In genomic region chr9:66503879-66504411, GRCm38 (mm10) we compare ENCODE assay signal across 11 mouse cellular contexts. TPM values are rescaled to one million over a fixed set of nuclear protein-coding genes. Genes with fewer than 3 reads are reported as not detected.
DNase-seq lines count a peak whose midpoint lies in the region; ATAC-seq and TF ChIP-seq lines count a peak whose summit lies in the region.
"Had no signal": no experiment of that assay in that cellular context is flagged by ENCODE, and none has a peak within 500 bp of the region (broad histone marks: within the 10 kb centered on the region; RNA-seq: fewer than 3 reads in every experiment).

No protein-coding gene starts in this region.

- H3K4me2 ChIP-seq in heart, embryonic 13.5 days = no peak overlapping the region
- no peak overlapping the region for H3K4me2 ChIP-seq in forebrain, embryonic 15.5 days (replicated peaks)

- peaks cover 22% of the 10 kb centered on the region for H3K4me1 ChIP-seq in heart, embryonic 13.5 days
- peaks cover 46% of the 10 kb centered on the region for H3K4me1 ChIP-seq in E14TG2a.4 (replicated peaks; ENCODE audit: low read depth, low read length)
- H3K4me1 ChIP-seq in forebrain, embryonic 15.5 days = peaks cover 13% of the 10 kb centered on the region

- no peak for DNase-seq in heart, adult 8-10 months (ENCODE audit: low spot score)
- peak; percentile 61 to 77 for DNase-seq in spleen, postnatal 10 days (ENCODE audit: low spot score in 2 of 2)
- DNase-seq in lung, postnatal 36 days = no peak
- DNase-seq in ovary, postnatal 10 days (ENCODE audit: low spot score) = no peak
- no peak for DNase-seq in layer of hippocampus, adult 9-10 months (ENCODE audit: low spot score)
- DNase-seq: cerebellum, postnatal 25 days; gastrocnemius, postnatal 14 days; kidney, postnatal 4 days had no signal

- H3K36me3 ChIP-seq in heart, embryonic 13.5 days = peaks cover 90% of the 10 kb centered on the region
- peaks cover 77% of the 10 kb centered on the region for H3K36me3 ChIP-seq in E14TG2a.4 (ENCODE audit: insufficient read depth, low read length)
- peaks cover 59% of the 10 kb centered on the region for H3K36me3 ChIP-seq in forebrain, embryonic 15.5 days

- no peaks in the 10 kb centered on the region for H3K27me3 ChIP-seq in heart, embryonic 13.5 days (replicated peaks)
- no peaks in the 10 kb centered on the region for H3K27me3 ChIP-seq in E14TG2a.4 (ENCODE audit: insufficient read depth, low read length)
- no peaks in the 10 kb centered on the region for H3K27me3 ChIP-seq in forebrain, embryonic 15.5 days

- no peak overlapping the region for H3K4me3 ChIP-seq in heart, embryonic 13.5 days
- no peak overlapping the region for H3K4me3 ChIP-seq in E14TG2a.4 (replicated peaks; ENCODE audit: low read length)
- no peak overlapping the region for H3K4me3 ChIP-seq in forebrain, embryonic 15.5 days

- 0 out of 2 replicates have a peak overlapping the region, but pooled peaks have one; percentile 2 for H3K27ac ChIP-seq in heart, embryonic 13.5 days (replicated peaks)
- 0 out of 2 replicates have a peak overlapping the region, but pooled peaks have one; percentile 34 for H3K27ac ChIP-seq in forebrain, embryonic 15.5 days (replicated peaks)

- no peak for ATAC-seq in heart, embryonic 13.5 days (ENCODE audit: extremely low read depth, insufficient number of reproducible peaks, low FRiP score, low TSS enrichment)
- no peak for ATAC-seq in forebrain, embryonic 15.5 days (replicated peaks)

- no peak overlapping the region for H3K9ac ChIP-seq in heart, embryonic 13.5 days
- no peak overlapping the region for H3K9ac ChIP-seq in forebrain, embryonic 15.5 days (replicated peaks)

- 0 out of 2 replicates have a peak, but pooled peaks have one; percentile 15 for TF ChIP-seq CTCF in E14TG2a.4 (conservative IDR thresholded peaks at IDR 0.05; ENCODE audit: low read length)

- no peaks in the 10 kb centered on the region for H3K9me3 ChIP-seq in heart, embryonic 13.5 days
- no peaks in the 10 kb centered on the region for H3K9me3 ChIP-seq in E14TG2a.4 (ENCODE audit: low read length)
- no peaks in the 10 kb centered on the region for H3K9me3 ChIP-seq in forebrain, embryonic 15.5 days

- 74% methylated on average over 4 of the region's 4 CpGs for WGBS in heart, embryonic 13.5 days
- WGBS in forebrain, embryonic 15.5 days = 88% methylated on average over 4 of the region's 4 CpGs

RNA-seq across cellular contexts. Expression of gene Fbxl22, which starts 10.4 kb away (rescaled TPM):
- polyA plus RNA-seq in heart, embryonic 13.5 days (2015; fragmentation: Nextera tagmentation; extraction: Ambion mirVana) = 65.3 and 66.9 TPM in 2 replicates
- total RNA-seq in heart, adult 8-10 months (2022) = 10 to 100 TPM; 28.1 to 43.0 (median 31.0) TPM
- 1.6 and 1.9 TPM in 2 replicates for polyA plus RNA-seq in forebrain, embryonic 15.5 days (2015; fragmentation: Nextera tagmentation; extraction: Ambion mirVana)

Comparison
In these comparisons a context has a peak if more than half of its experiments do, and no peak if none do; other contexts are left out.
1. DNase-seq: peak in spleen, postnatal 10 days (2 of 2); none in heart, adult 8-10 months (single experiment), lung, postnatal 36 days (single experiment), ovary, postnatal 10 days (single experiment) and layer of hippocampus, adult 9-10 months (single experiment).
2. RNA of gene Fbxl22, which starts 10.4 kb away (polyA plus RNA-seq): 65.3 to 66.9 TPM in heart, embryonic 13.5 days; 1.6 to 1.9 TPM in forebrain, embryonic 15.5 days; every median in the first group is over 10 times any median in the second.